Mouse (Mus musculus): Measurements from ENCODE around the gene Mlf1.

Mlf1 gene

GRCm38 (mm10) chr3:67373872-67374271 is at the start of gene Mlf1:
TSS of gene Mlf1 (plus strand) at chr3:67374097.
- DNase-seq (ENCODE audit: low read depth): peak; percentile 82

- no peak for DNase-seq (ENCODE audit: low read depth)
Measured at GRCm38 (mm10) chr3:67339558-67339957, 34.3 kb upstream of the Mlf1 start.

GRCm38 (mm10) chr3:67340921-67341320 is 33.0 kb upstream of the Mlf1 start:
- no peak for DNase-seq (ENCODE audit: low read depth)

- no peak for DNase-seq (ENCODE audit: low read depth)
Measured at GRCm38 (mm10) chr3:67343004-67343662, 30.8 kb upstream of the Mlf1 start.

GRCm38 (mm10) chr3:67344599-67344998 is 29.3 kb upstream of the Mlf1 start:
- peak; percentile 50 for DNase-seq (ENCODE audit: low read depth)

- no peak for DNase-seq (ENCODE audit: low read depth)
Measured at GRCm38 (mm10) chr3:67346674-67347073, 27.2 kb upstream of the Mlf1 start.

- no peak for DNase-seq (ENCODE audit: low read depth)
Measured at GRCm38 (mm10) chr3:67351406-67352127, 22.3 kb upstream of the Mlf1 start.

GRCm38 (mm10) chr3:67352128-67352762 is 21.7 kb upstream of the Mlf1 start:
- peak; percentile 50 for DNase-seq (ENCODE audit: low read depth)

- no peak for DNase-seq (ENCODE audit: low read depth)
Measured at GRCm38 (mm10) chr3:67352763-67353149, 21.1 kb upstream of the Mlf1 start.

GRCm38 (mm10) chr3:67358376-67358775 is 15.5 kb upstream of the Mlf1 start:
- DNase-seq (ENCODE audit: low read depth): no peak

- no peak for DNase-seq (ENCODE audit: low read depth)
Measured at GRCm38 (mm10) chr3:67366087-67366892, 7.6 kb upstream of the Mlf1 start.

- no peak for DNase-seq (ENCODE audit: low read depth)
Measured at GRCm38 (mm10) chr3:67367481-67367880, 6.4 kb upstream of the Mlf1 start.

- peak; percentile 9 for DNase-seq (ENCODE audit: low read depth)
Measured at GRCm38 (mm10) chr3:67369407-67370079, 4.4 kb upstream of the Mlf1 start.

GRCm38 (mm10) chr3:67372194-67372593 is 1.7 kb upstream of the Mlf1 start:
- no peak for DNase-seq (ENCODE audit: low read depth)

GRCm38 (mm10) chr3:67372781-67373180 is 1.1 kb upstream of the Mlf1 start:
- no peak for DNase-seq (ENCODE audit: low read depth)

GRCm38 (mm10) chr3:67374360-67374778 is 472 bp downstream of the Mlf1 start:
- no peak for DNase-seq (ENCODE audit: low read depth)

GRCm38 (mm10) chr3:67375063-67375462 is 1.2 kb downstream of the Mlf1 start, which contains the start of gene Gm17402:
TSS of gene Gm17402 (minus strand) at chr3:67375163.
- DNase-seq (ENCODE audit: low read depth): no peak

- DNase-seq (ENCODE audit: low read depth): no peak
Measured at GRCm38 (mm10) chr3:67378215-67378614, 4.3 kb downstream of the Mlf1 start.

- DNase-seq (ENCODE audit: low read depth): no peak
Measured at GRCm38 (mm10) chr3:67429338-67429998, 55.6 kb downstream of the Mlf1 start.

- DNase-seq (ENCODE audit: low read depth): peak; percentile 80
Measured at GRCm38 (mm10) chr3:67429999-67430380, 56.1 kb downstream of the Mlf1 start, which contains the start of gene Gfm1. TSS of gene Gfm1 (plus strand) at chr3:67430096.

GRCm38 (mm10) chr3:67434011-67434410 is 60.1 kb downstream of the Mlf1 start:
- DNase-seq (ENCODE audit: low read depth): no peak
